Mouse (Mus musculus): ENCODE measurements around the gene Wfs1.
"Not testable (repeated sequence)": the region's sequence is repeated elsewhere in the genome, so short reads cannot be mapped to it uniquely, and the experiment has no call there.

The Wfs1 gene

GRCm38 (mm10) chr5:36988781-36989624 lies at the start of gene Wfs1:
TSS of gene Wfs1 (minus strand) at chr5:36989205.
- DNase-seq (ENCODE audit: low read depth, low spot score), result peak; percentile 95

- peak; percentile 21 for DNase-seq (ENCODE audit: low read depth, low spot score)
Measured at GRCm38 (mm10) chr5:37036884-37037283, 47.9 kb upstream of the Wfs1 start.

- no peak for DNase-seq (ENCODE audit: low read depth, low spot score)
Measured at GRCm38 (mm10) chr5:37035896-37036295, 46.9 kb upstream of the Wfs1 start.

GRCm38 (mm10) chr5:37035192-37035591 lies 46.2 kb upstream of the Wfs1 start:
- DNase-seq (ENCODE audit: low read depth, low spot score), result no peak

GRCm38 (mm10) chr5:37030753-37031152 lies 41.7 kb upstream of the Wfs1 start:
- no peak for DNase-seq (ENCODE audit: low read depth, low spot score)

- no peak for DNase-seq (ENCODE audit: low read depth, low spot score)
Measured at GRCm38 (mm10) chr5:37029326-37029905, 40.4 kb upstream of the Wfs1 start.

- peak; percentile 54 for DNase-seq (ENCODE audit: low read depth, low spot score)
Measured at GRCm38 (mm10) chr5:37028486-37029311, 39.7 kb upstream of the Wfs1 start.

- peak; percentile 54 for DNase-seq (ENCODE audit: low read depth, low spot score)
Measured at GRCm38 (mm10) chr5:37028104-37028485, 39.1 kb upstream of the Wfs1 start.

- no peak for DNase-seq (ENCODE audit: low read depth, low spot score)
Measured at GRCm38 (mm10) chr5:37027701-37028100, 38.7 kb upstream of the Wfs1 start.

GRCm38 (mm10) chr5:37017222-37017621 lies 28.2 kb upstream of the Wfs1 start:
- DNase-seq (ENCODE audit: low read depth, low spot score), result no peak

- no peak for DNase-seq (ENCODE audit: low read depth, low spot score)
Measured at GRCm38 (mm10) chr5:37015612-37016310, 26.8 kb upstream of the Wfs1 start.

GRCm38 (mm10) chr5:37010666-37011317 lies 21.8 kb upstream of the Wfs1 start:
- DNase-seq (ENCODE audit: low read depth, low spot score), result no peak

GRCm38 (mm10) chr5:37009761-37010160 lies 20.8 kb upstream of the Wfs1 start:
- not testable (repeated sequence) for DNase-seq (ENCODE audit: low read depth, low spot score)

- DNase-seq (ENCODE audit: low read depth, low spot score), result peak; percentile 60
Measured at GRCm38 (mm10) chr5:37002001-37002400, 13.0 kb upstream of the Wfs1 start.

GRCm38 (mm10) chr5:37001002-37001401 lies 12.0 kb upstream of the Wfs1 start:
- no peak for DNase-seq (ENCODE audit: low read depth, low spot score)

GRCm38 (mm10) chr5:36997996-36998395 lies 9.0 kb upstream of the Wfs1 start:
- DNase-seq (ENCODE audit: low read depth, low spot score), result peak; percentile 38

- DNase-seq (ENCODE audit: low read depth, low spot score), result peak; percentile 45
Measured at GRCm38 (mm10) chr5:36996410-36996809, 7.4 kb upstream of the Wfs1 start.

GRCm38 (mm10) chr5:36990631-36991350 lies 1.8 kb upstream of the Wfs1 start:
- DNase-seq (ENCODE audit: low read depth, low spot score), result no peak

- no peak for DNase-seq (ENCODE audit: low read depth, low spot score)
Measured at GRCm38 (mm10) chr5:36990196-36990595, 1.2 kb upstream of the Wfs1 start.

- no peak for DNase-seq (ENCODE audit: low read depth, low spot score)
Measured at GRCm38 (mm10) chr5:36989625-36989977, 596 bp upstream of the Wfs1 start.

All from CD4-positive helper T cell, adult 2 months (primary cell).